Mouse (Mus musculus) liver, embryonic 14.5 days (tissue): ENCODE measurements around the gene Riok1.

Experiments used
- CTCF ChIP-seq: IDR thresholded peaks from 2 replicates; pipeline ENCODE4 v1.5.1; 2016; ENCODE audit warnings: antibody characterized with exemption, low read depth, control low read depth
- EP300 ChIP-seq: IDR thresholded peaks from 2 replicates; pipeline ENCODE4 v1.6.1; 2016; ENCODE audit warnings: antibody characterized with exemption, low read depth

GRCm38 (mm10) chr13:38015591-38015990 is 21.2 kb upstream of the Riok1 start:
- TF ChIP-seq CTCF (no peak), EP300 (no peak)
